Mouse (Mus musculus) CD8-positive naive resting alpha-beta T cell, adult 2 months (primary cell): Measurements from ENCODE around the gene Napa.

Experiments used
- DNase-seq, 2 experiments: peaks; one replicate each; pipeline ENCODE4 v3.0.0; 2022; ENCODE audit warnings: low read depth in 2 of 2, low spot score in 2 of 2

Gene Napa

GRCm38 (mm10) chr7:16098021-16099017 lies at the start of gene Napa:
Gene Napa (plus strand): TSS chr7:16098458.
- peak; percentile 97 for DNase-seq

- peak in 1 of 2 experiments; percentile 15 for DNase-seq
These were observed 49.3 kb upstream of the Napa start for GRCm38 (mm10) chr7:16048675-16049575.

- DNase-seq = no peak
These were observed 48.7 kb upstream of the Napa start for GRCm38 (mm10) chr7:16049576-16049915.

DNA sequence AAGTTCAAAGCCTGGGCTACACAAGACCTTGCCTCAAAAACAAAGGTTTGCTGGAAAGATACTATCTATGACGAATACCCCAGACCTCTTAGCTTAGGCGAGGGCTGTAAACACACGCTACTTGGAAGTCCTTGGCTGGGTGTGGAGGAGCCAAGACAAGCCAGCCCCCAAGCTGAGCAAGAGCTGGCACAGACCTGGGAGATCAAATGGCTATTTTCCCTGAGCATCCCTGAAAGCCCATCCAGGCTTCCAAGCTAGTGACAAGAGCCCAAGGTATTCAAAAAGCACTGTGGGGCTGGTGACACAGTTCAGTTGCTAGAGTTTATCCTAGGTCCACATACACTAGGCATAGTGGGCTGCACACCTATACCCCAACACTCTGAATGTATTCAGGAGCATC lies 47.7 kb upstream of the Napa start:
- no peak for DNase-seq

GRCm38 (mm10) chr7:16051883-16052595 lies 46.2 kb upstream of the Napa start:
- peak; percentile 68 to 85 for DNase-seq

GRCm38 (mm10) chr7:16052684-16053083 lies 45.6 kb upstream of the Napa start:
- DNase-seq = peak; percentile 82 to 87

- DNase-seq = no peak
These were observed 45.2 kb upstream of the Napa start for GRCm38 (mm10) chr7:16053105-16053504.

GRCm38 (mm10) chr7:16054966-16055365 lies 43.3 kb upstream of the Napa start:
- no peak for DNase-seq

DNA sequence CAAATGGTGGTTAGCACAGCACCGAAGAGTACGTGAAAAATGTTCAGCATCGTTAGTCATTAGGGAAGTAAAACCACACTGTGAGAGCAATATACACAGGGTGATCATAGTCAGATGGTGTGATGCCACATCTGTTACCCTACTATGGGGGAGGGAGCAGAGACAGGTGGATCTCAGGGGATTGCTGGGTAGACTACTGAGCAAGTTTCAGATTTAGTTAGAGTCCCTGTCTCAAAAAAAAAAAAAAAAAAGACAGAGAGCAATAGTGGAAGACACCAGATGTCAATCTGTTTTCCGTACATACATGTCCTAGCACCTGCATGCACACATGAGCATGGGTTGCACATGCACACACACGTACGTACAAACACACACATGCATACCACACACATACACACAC lies 42.6 kb upstream of the Napa start:
- DNase-seq = no peak

DNA sequence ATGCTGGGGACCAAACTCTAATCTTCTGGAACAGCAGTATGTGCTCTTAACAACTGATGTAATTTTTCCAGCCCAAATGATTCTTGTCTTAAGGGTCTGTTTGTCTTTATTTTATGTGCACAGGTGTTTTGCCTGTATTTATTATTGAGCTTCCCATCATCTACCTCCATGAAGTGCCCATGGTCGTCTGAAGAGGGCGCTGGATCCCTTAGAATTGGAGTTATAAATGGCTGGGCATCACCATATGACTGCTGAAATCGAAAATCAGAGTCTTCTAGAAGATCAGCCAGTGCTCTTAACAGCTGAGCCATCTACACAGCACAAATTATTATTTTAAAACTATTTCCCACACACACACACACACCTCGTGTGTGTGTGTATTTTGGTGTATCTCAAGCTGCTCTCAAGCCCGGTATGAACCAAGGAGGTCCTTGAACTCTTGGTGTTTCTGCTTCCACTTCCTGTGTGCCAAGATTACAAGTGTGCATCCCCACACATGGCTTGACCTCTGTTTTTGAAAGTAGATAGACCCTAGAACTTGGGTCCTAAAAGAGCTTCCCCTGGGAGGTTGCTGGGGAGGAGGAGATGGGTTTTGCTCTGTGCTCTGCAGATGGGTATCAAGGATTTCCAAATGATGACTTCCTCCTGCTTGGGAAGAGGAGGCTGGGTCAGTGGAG lies 41.7 kb upstream of the Napa start:
- peak in 1 of 2 experiments; percentile 35 for DNase-seq

DNA sequence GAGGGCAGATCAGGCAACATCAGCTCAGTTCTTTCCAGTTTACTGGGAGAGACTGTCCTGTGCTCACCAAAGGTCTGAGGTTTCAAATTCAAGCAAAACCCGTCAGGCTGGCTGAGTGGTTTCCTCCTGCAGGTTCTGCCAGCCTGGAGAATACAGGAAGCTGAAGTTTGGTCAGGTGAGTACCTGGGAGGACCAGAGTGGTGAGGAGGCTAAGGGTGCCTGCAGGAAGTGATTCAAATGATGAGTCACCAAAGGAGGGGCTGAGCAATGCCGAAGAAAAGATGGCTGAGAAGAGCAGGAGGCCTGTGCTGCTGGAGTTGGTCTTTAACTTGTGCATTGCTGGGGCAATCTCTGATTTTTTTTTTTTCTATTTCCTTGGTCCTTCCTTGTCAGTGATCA lies 41.1 kb upstream of the Napa start:
- peak; percentile 48 to 62 for DNase-seq

GRCm38 (mm10) chr7:16061219-16062098 lies 36.8 kb upstream of the Napa start, which contains the start of gene Zfp541:
Gene Zfp541 (plus strand): TSS chr7:16061814.
- DNase-seq = no peak

- no peak for DNase-seq
These were observed 36.2 kb upstream of the Napa start for GRCm38 (mm10) chr7:16062099-16062420.

DNA sequence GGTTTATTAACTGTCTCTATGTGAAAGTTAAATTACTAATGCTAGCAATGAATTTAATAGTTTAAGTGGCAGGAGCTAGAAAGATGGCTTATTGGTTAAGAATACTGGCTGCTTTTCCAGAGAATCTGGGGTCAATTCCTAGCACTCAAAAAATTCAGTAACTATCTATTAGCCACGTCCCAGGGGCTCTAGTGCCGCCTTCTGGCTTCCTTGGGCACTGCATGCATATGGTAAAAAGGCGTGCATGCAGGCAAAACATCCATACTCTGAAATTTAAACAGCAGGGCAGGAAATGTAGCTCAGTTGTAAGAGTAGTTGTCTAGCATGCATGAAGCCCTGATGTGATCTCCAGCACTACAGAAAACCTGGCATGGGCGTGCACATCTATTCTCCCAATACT lies 34.8 kb upstream of the Napa start:
- DNase-seq = peak in 1 of 2 experiments; percentile 41

DNA sequence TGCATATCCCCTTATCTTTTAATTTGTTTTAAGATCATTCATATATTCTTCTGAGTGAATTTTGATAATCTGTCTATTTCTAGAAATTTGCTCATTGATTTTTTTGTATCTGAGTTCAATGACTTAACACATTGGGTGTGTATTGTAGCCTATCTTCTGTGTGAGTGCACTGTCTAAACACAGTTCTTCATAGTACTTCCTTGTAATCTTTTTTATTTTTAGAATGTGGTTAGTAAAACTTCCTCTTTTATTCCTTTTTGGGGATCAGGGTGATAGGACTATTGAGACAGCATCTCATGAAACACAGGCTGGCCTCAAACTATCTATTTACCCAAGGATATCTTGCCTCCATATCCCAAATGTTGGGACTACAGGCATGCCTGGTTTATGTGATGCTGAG lies 27.4 kb upstream of the Napa start:
- no peak for DNase-seq

DNA sequence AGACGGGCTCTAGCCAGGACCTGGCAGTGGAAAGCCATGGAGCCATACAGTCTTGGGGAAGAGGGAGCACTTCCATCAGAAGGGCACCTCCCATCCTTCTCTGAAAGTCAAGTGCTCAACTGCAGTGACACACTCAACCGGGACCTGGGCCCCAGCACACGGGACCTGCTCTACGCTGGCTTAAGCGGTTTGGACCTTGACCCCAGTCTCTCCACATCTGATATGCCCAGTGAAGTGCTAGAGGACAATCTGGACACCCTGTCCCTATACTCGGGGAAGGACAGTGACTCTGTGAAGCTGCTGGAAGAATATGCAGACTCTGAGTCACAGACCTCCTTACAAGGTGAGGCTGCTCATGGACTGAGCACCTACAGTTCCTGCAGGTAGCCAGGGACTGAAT lies 26.4 kb upstream of the Napa start:
- no peak for DNase-seq

DNA sequence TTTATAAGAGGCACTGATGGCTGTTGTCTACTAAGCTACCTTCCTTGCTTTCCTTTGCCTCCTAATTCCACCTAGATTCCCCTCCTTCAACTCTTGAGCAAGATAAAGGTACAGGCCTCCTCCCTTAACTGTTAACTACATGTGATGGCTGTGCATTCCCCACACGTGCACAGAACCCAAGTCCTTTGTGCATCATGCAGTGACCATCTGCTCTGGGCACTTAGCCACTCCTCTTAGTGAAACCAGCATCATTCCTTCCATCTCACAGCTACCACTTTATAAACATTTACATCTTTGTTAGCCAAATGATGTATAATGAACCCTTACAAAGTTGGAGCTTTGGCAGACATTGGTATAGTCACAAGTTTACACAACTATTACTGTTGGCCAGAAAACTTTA lies 18.3 kb upstream of the Napa start:
- DNase-seq = no peak

GRCm38 (mm10) chr7:16080581-16080980 lies 17.7 kb upstream of the Napa start:
- no peak for DNase-seq

GRCm38 (mm10) chr7:16083361-16083760 lies 14.9 kb upstream of the Napa start:
- DNase-seq = no peak

GRCm38 (mm10) chr7:16087587-16087986 lies 10.7 kb upstream of the Napa start:
- DNase-seq = no peak
